Mouse (Mus musculus) erythroblast, embryonic 14.5 days (primary cell): ENCODE data around the gene Gm49416.

Experiments used
- GATA1 ChIP-seq: IDR thresholded peaks from 2 replicates; pipeline ENCODE4 v1.6.1; 2012; ENCODE audit warnings: low read length, inconsistent platforms, mixed read lengths
- TAL1 ChIP-seq: IDR thresholded peaks from 3 replicates; pipeline ENCODE4 v1.6.1; 2012; ENCODE audit warnings: low read length, inconsistent platforms, mixed read lengths

DNA sequence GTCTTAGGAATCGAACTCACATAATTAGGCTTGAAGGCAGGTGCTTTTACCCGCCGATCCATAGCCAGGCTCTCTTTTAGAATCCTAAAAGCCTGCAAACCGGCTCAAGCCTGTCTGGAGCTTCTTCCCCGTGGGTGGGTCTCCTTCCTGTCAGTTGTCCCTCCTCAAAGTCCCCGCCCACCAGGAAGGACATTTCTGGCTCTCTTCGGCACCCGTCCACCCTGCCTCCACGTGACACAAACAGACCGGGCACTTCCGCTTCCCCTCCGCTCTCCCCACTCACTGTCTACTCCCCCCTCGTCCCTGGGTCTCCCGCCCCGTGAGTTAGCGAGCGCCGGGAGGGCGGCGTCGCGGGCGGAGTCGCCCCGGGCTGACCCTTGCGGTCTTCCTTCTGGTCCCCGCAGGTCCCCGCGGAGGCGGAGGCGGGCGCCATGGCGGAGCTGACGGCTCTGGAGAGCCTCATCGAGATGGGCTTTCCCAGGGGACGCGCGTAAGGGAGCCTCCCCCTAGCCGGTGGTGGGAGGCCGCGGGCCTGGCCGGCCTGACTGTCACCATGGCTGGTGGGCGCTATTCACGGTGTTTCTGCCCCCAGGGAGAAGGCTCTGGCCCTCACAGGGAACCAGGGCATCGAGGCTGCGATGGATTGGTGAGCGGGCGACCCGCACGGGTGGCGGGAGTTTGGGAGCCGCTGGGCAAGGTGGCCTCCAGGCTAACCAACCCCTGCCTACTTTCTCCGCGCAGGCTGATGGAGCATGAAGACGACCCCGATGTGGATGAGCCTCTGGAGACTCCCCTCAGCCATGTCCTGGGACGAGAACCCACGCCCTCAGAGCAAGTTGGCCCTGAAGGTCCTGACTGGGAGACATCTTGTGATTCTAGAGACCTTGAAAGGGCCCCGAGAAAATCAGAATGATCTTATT, 17.2 kb upstream of the Gm49416 start, which contains the start of gene Ubxn1:
- TF ChIP-seq GATA1 (no peak), TAL1 (no peak)
